Mouse (Mus musculus): Measurements from ENCODE around the gene BC004004. TPM values are rescaled to one million over a fixed set of nuclear protein-coding genes. Genes with fewer than 3 reads are reported as not detected.
"Not testable (repeated sequence)": the region's sequence is repeated elsewhere in the genome, so short reads cannot be mapped to it uniquely, and the experiment has no call there.

BC004004 gene
- polyA plus RNA-seq, 1 experiment: 36.5 TPM

- TF ChIP-seq POLR2A (IDR thresholded peaks at IDR 0.05; ENCODE audit: low read depth, low read length): no peak; the same call in 1 of the 2 replicates
- TF ChIP-seq CTCF (IDR thresholded peaks at IDR 0.05; ENCODE audit: extremely low read depth, insufficient read depth, insufficient read length, insufficient replicate concordance): no peak
- DNase-seq (ENCODE audit: low read depth in 1 of 2, low spot score in 2 of 2): peak; percentile 67 to 75
- peaks cover 7% of the 10 kb centered on the region; the same call in 1 of the 2 replicates for H3K36me3 ChIP-seq (ENCODE audit: control insufficient read depth, insufficient read depth, low read length)
- peak within 1 kb of the TSS; percentile 86 for H3K27ac ChIP-seq (ENCODE audit: insufficient read depth, low read length)
- WGBS: 10% methylated on average over 38 of the region's 38 CpGs
- no peaks in the 10 kb centered on the region for H3K27me3 ChIP-seq (ENCODE audit: control insufficient read depth, insufficient read depth, low read length)
- H3K4me3 ChIP-seq (ENCODE audit: extremely low read depth, insufficient read depth, insufficient read length): peak within 1 kb of the TSS; percentile 76
- peaks cover 16% of the 10 kb centered on the region; the same call in 1 of the 2 replicates for H3K4me1 ChIP-seq (ENCODE audit: control insufficient read depth, insufficient read depth, insufficient read length)
Measured at GRCm38 (mm10) chr17:29263840-29264633, 4.6 kb upstream of the BC004004 start, which contains the start of gene Ppil1. TSS of gene Ppil1 (minus strand) at chr17:29264186.

DNA sequence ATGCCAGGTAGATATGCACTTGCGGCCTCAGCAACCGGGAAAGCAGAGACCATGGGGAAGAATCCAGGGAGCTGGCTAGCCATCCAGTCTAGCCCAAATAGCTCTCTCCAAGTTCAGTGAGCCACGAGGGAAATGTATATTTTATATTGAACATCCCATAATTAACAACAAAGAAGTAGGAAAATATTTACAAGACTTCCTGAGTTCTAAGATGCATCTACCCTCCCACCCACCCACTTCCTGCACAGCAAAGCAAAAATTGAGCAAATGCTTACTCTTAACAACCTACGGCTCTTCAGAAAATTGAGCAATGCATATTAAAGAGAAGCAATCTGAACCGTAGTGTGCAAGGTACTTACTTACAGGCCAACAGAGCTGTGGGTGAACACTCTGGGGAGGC lies 3.8 kb upstream of the BC004004 start:
- H3K27ac ChIP-seq (ENCODE audit: insufficient read depth, low read length): peak overlapping the region; percentile 86
- H3K4me3 ChIP-seq (ENCODE audit: extremely low read depth, insufficient read depth, insufficient read length): no peak overlapping the region
- H3K36me3 ChIP-seq (ENCODE audit: control insufficient read depth, insufficient read depth, low read length): peaks cover 7% of the 10 kb centered on the region; the same call in 1 of the 2 replicates
- TF ChIP-seq POLR2A (IDR thresholded peaks at IDR 0.05; ENCODE audit: low read depth, low read length): no peak
- no peak for TF ChIP-seq CTCF (IDR thresholded peaks at IDR 0.05; ENCODE audit: extremely low read depth, insufficient read depth, insufficient read length, insufficient replicate concordance)
- DNase-seq (ENCODE audit: low read depth in 1 of 2, low spot score in 2 of 2): no peak
- H3K4me1 ChIP-seq (ENCODE audit: control insufficient read depth, insufficient read depth, insufficient read length): peaks cover 17% of the 10 kb centered on the region; the same call in 1 of the 2 replicates
- 37% methylated on average over 5 of the region's 5 CpGs for WGBS
- no peaks in the 10 kb centered on the region for H3K27me3 ChIP-seq (ENCODE audit: control insufficient read depth, insufficient read depth, low read length)

DNA sequence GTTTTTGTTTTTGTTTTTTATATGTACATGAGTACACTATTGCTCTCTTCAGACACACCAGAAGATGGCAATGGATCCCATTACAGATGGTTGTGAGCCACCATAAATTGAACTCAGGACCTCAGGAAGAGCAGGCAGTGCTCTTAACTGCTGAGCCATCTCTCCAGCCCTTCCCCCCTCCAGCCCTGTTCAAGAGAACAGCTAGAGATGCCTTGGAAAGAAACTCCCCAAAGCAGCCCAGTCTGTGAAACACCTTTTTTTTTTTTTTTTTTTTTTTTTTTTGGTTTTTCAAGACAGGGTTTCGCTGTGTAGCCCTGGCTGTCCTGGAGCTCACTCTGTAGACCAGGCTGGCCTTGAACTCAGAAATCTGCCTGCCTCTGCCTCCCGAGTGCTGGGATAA lies 1.5 kb upstream of the BC004004 start:
- not testable (repeated sequence) for H3K27me3 ChIP-seq (ENCODE audit: control insufficient read depth, insufficient read depth, low read length); DNase-seq (ENCODE audit: low read depth in 1 of 2, low spot score in 2 of 2); H3K36me3 ChIP-seq (ENCODE audit: control insufficient read depth, insufficient read depth, low read length); H3K4me3 ChIP-seq (ENCODE audit: extremely low read depth, insufficient read depth, insufficient read length); H3K27ac ChIP-seq (ENCODE audit: insufficient read depth, low read length)
- H3K4me1 ChIP-seq (ENCODE audit: control insufficient read depth, insufficient read depth, insufficient read length): peaks cover 12% of the 10 kb centered on the region; the same call in 1 of the 2 replicates
- WGBS: 92% methylated on average over 2 of the region's 2 CpGs

GRCm38 (mm10) chr17:29267931-29268681 lies 482 bp upstream of the BC004004 start:
- Histone ChIP-seq H3K27ac (ENCODE audit: insufficient read depth, low read length) (no peak overlapping the region), H3K36me3 (ENCODE audit: control insufficient read depth, insufficient read depth, low read length) (no peaks in the 10 kb centered on the region), H3K4me1 (ENCODE audit: control insufficient read depth, insufficient read depth, insufficient read length) (peaks cover 7% of the 10 kb centered on the region; the same call in 1 of the 2 replicates), H3K4me3 (ENCODE audit: extremely low read depth, insufficient read depth, insufficient read length) (no peak overlapping the region), H3K27me3 (ENCODE audit: control insufficient read depth, insufficient read depth, low read length) (no peaks in the 10 kb centered on the region)
- TF ChIP-seq POLR2A (IDR thresholded peaks at IDR 0.05; ENCODE audit: low read depth, low read length): no peak
- TF ChIP-seq CTCF (IDR thresholded peaks at IDR 0.05; ENCODE audit: extremely low read depth, insufficient read depth, insufficient read length, insufficient replicate concordance): no peak
- 61% methylated on average over 6 of the region's 6 CpGs for WGBS
- DNase-seq (ENCODE audit: low read depth in 1 of 2, low spot score in 2 of 2): no peak

DNA sequence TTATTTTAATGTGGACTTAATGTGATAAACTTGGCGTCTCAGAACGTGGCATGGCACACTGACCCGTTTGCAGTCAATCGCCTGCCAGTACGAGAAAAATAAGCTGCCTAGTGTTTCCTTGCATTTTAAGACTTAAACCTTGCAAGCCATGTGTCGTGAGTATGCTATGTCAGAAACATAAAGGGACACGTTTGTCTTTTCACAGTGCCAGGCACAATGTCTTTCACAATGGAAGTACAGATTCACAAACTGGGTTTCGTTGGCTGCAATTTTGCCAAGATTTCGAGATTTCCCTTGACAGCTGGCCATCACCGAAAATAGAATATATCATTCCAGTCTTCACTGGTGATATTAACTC lies 740 bp downstream of the BC004004 start:
- Histone ChIP-seq H3K36me3 (ENCODE audit: control insufficient read depth, insufficient read depth, low read length) (no peaks in the 10 kb centered on the region), H3K4me1 (ENCODE audit: control insufficient read depth, insufficient read depth, insufficient read length) (peaks cover 7% of the 10 kb centered on the region; the same call in 1 of the 2 replicates), H3K27me3 (ENCODE audit: control insufficient read depth, insufficient read depth, low read length) (no peaks in the 10 kb centered on the region), H3K27ac (ENCODE audit: insufficient read depth, low read length) (peak overlapping the region; percentile 92), H3K4me3 (ENCODE audit: extremely low read depth, insufficient read depth, insufficient read length) (peak overlapping the region; percentile 71)
- WGBS: 10% methylated on average over 10 of the region's 10 CpGs
- no peak for DNase-seq (ENCODE audit: low read depth in 1 of 2, low spot score in 2 of 2)
- no peak for TF ChIP-seq POLR2A (IDR thresholded peaks at IDR 0.05; ENCODE audit: low read depth, low read length)
- no peak for TF ChIP-seq CTCF (IDR thresholded peaks at IDR 0.05; ENCODE audit: extremely low read depth, insufficient read depth, insufficient read length, insufficient replicate concordance)

- Histone ChIP-seq H3K27ac (ENCODE audit: insufficient read depth, low read length) (peak overlapping the region; percentile 92), H3K36me3 (ENCODE audit: control insufficient read depth, insufficient read depth, low read length) (no peaks in the 10 kb centered on the region), H3K4me1 (ENCODE audit: control insufficient read depth, insufficient read depth, insufficient read length) (peaks cover 3% of the 10 kb centered on the region; the same call in 1 of the 2 replicates), H3K4me3 (ENCODE audit: extremely low read depth, insufficient read depth, insufficient read length) (peak overlapping the region; percentile 17; the same call in 1 of the 2 replicates), H3K27me3 (ENCODE audit: control insufficient read depth, insufficient read depth, low read length) (no peaks in the 10 kb centered on the region)
- 40% methylated on average over 9 of the region's 9 CpGs for WGBS
- DNase-seq (ENCODE audit: low read depth in 1 of 2, low spot score in 2 of 2): peak in 1 of 2 experiments; percentile 41
- TF ChIP-seq POLR2A (IDR thresholded peaks at IDR 0.05; ENCODE audit: low read depth, low read length): no peak
- no peak for TF ChIP-seq CTCF (IDR thresholded peaks at IDR 0.05; ENCODE audit: extremely low read depth, insufficient read depth, insufficient read length, insufficient replicate concordance)
Measured at GRCm38 (mm10) chr17:29270148-29270698, 1.6 kb downstream of the BC004004 start.
